8 mouse cellular contexts compared by ENCODE assay signal in the genomic region with DNA sequence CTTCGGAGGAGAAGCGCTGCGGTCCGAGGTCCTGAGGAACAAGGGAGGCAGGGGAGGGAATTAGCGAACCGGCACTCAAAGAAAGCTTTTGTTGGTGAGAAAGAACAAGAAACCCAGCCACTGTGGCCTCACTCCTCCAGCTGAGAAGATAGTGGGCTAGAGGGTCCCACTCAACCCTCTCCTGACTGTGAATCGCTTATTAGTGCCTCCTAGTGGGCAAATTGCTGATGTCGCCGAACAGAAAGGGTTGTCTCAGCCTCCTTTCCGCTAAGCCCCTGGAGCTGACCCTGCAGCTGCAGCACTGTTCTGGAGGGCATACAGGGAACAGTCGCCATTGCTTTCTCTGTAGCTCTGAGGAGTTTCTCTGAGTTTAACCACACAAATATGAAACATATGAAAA. TPM values are rescaled to one million over a fixed set of nuclear protein-coding genes. Genes with fewer than 3 reads are reported as not detected.
DNase-seq lines count a peak whose midpoint lies in the region; ATAC-seq and TF ChIP-seq lines count a peak whose summit lies in the region.

No protein-coding gene starts in this region.

- no peak for TF ChIP-seq CTCF in left cerebral cortex, adult 2 months (IDR thresholded peaks at IDR 0.05)
- TF ChIP-seq CTCF in heart, postnatal 0 days (IDR thresholded peaks at IDR 0.05; ENCODE audit: low read depth) = peak; percentile 64
- peak; percentile 45 for TF ChIP-seq CTCF in testis, adult 2 months (IDR thresholded peaks at IDR 0.05; ENCODE audit: control insufficient read depth, insufficient read depth, insufficient replicate concordance, low read depth, low read length)

- H3K27ac ChIP-seq in left cerebral cortex, adult 2 months = no peak overlapping the region
- H3K27ac ChIP-seq in heart, postnatal 0 days (ENCODE audit: low read depth) = peak overlapping the region; percentile 40
- H3K27ac ChIP-seq in limb, embryonic 10.5 days = no peak overlapping the region; the same call in 1 of the 2 replicates
- no peak overlapping the region for H3K27ac ChIP-seq in testis, adult 2 months (ENCODE audit: control insufficient read depth, insufficient read depth, low read depth, low read length)

- H3K4me2 ChIP-seq in heart, postnatal 0 days (ENCODE audit: low read depth, low read length) = peak overlapping the region; percentile 56

- DNase-seq in left cerebral cortex, adult 2 months (ENCODE audit: extremely low spot score in 1 of 2, low spot score in 2 of 2) = peak in 1 of 2 experiments; percentile 14
- no peak for DNase-seq in left cerebral cortex, adult 18-20 months (ENCODE audit: low spot score in 2 of 2)
- DNase-seq in embryo, embryonic 11 days = peak; percentile 68
- DNase-seq in heart, postnatal 0 days (ENCODE audit: low spot score) = peak; percentile 55
- DNase-seq in limb, embryonic 10.5 days (ENCODE audit: low spot score) = peak; percentile 42
- DNase-seq in mesoderm, embryonic 11.5 days (ENCODE audit: low read depth, low spot score) = peak; percentile 57
- no peak for DNase-seq in urinary bladder, postnatal 36 days (ENCODE audit: low spot score in 2 of 2)

- ATAC-seq in heart, postnatal 0 days (ENCODE audit: insufficient read depth, low read depth) = peak; percentile 83

- no peaks in the 10 kb centered on the region for H3K4me1 ChIP-seq in heart, postnatal 0 days (ENCODE audit: control insufficient read depth, insufficient read depth)
- no peaks in the 10 kb centered on the region for H3K4me1 ChIP-seq in limb, embryonic 10.5 days
- H3K4me1 ChIP-seq in testis, adult 2 months (ENCODE audit: control insufficient read depth, insufficient read depth, low read length) = peaks cover 13% of the 10 kb centered on the region

- H3K27me3 ChIP-seq in heart, postnatal 0 days (ENCODE audit: control insufficient read depth, insufficient read depth, low read length) = no peaks in the 10 kb centered on the region
- H3K27me3 ChIP-seq in limb, embryonic 10.5 days (ENCODE audit: low read depth, poor library complexity, severe bottlenecking) = no peaks in the 10 kb centered on the region
- no peaks in the 10 kb centered on the region for H3K27me3 ChIP-seq in testis, adult 2 months (ENCODE audit: control insufficient read depth, insufficient read depth, low read length)

- intact Hi-C loops in left cerebral cortex, adult 2 months (cut with DNase I) = loop anchor here (1.0 to 10.0 kb wide), 3 partner anchors 146 to 724 kb away; no protein-coding TSS in a partner anchor

- peak overlapping the region; percentile 48; the same call in 1 of the 2 replicates for H3K9ac ChIP-seq in heart, postnatal 0 days (replicated peaks; ENCODE audit: low read depth, low read length)

- TF ChIP-seq EP300 in heart, postnatal 0 days (IDR thresholded peaks at IDR 0.05; ENCODE audit: low read depth) = no peak

- WGBS in heart, postnatal 0 days = 38% methylated on average over 11 of the region's 11 CpGs
- 54% methylated on average over 11 of the region's 11 CpGs for WGBS in limb, embryonic 10.5 days

- H3K36me3 ChIP-seq in heart, postnatal 0 days (replicated peaks; ENCODE audit: control insufficient read depth, insufficient read depth, low read length) = no peaks in the 10 kb centered on the region
- H3K36me3 ChIP-seq in limb, embryonic 10.5 days = no peaks in the 10 kb centered on the region
- no peaks in the 10 kb centered on the region for H3K36me3 ChIP-seq in testis, adult 2 months (ENCODE audit: control insufficient read depth, insufficient read depth, low read length)

- no peaks in the 10 kb centered on the region for H3K9me3 ChIP-seq in heart, postnatal 0 days (replicated peaks; ENCODE audit: control insufficient read depth, low read length)
- H3K9me3 ChIP-seq in limb, embryonic 10.5 days (replicated peaks) = no peaks in the 10 kb centered on the region

- peak overlapping the region; percentile 27 for H3K4me3 ChIP-seq in left cerebral cortex, adult 2 months
- H3K4me3 ChIP-seq in heart, postnatal 0 days (ENCODE audit: low read depth, low read length) = peak overlapping the region; percentile 40
- H3K4me3 ChIP-seq in limb, embryonic 10.5 days = peak overlapping the region; percentile 16; the same call in 1 of the 2 replicates
- peak overlapping the region; percentile 81 for H3K4me3 ChIP-seq in testis, adult 2 months (ENCODE audit: control insufficient read depth, low read depth, low read length)

- TF ChIP-seq POLR2A in testis, adult 2 months (IDR thresholded peaks at IDR 0.05; ENCODE audit: control insufficient read depth, low read depth, low read length) = peak; percentile 27; the same call in 1 of the 2 replicates

RNA-seq across cellular contexts. Expression of a gene that starts 21.0 kb away (rescaled TPM):
- total RNA-seq in left cerebral cortex, adult 2 months (2021) = 10 to 100 TPM; 36.4 to 36.8 TPM
- 10 to 100 TPM; 31.3 to 33.2 TPM for total RNA-seq in left cerebral cortex, adult 18-20 months (2021)
- total RNA-seq in heart, postnatal 0 days (2014; rRNA removed; ENCODE audit: low replicate concordance) = 24.5 and 29.9 TPM in 2 replicates
- polyA plus RNA-seq in heart, postnatal 0 days (2015; fragmentation: Nextera tagmentation; extraction: Ambion mirVana) = 6.0 TPM in 2 replicates
- polyA plus RNA-seq in limb, embryonic 10.5 days (2016; fragmentation: Nextera tagmentation; extraction: Ambion mirVana) = 15.5 and 19.5 TPM in 2 replicates
- polyA plus RNA-seq in testis, adult 2 months (2012; rRNA removed) = 4.6 and 5.2 TPM in 2 replicates

Comparison
In these comparisons a context has a peak if more than half of its experiments do, and no peak if none do; other contexts are left out.
1. DNase-seq: peak in embryo, embryonic 11 days (single experiment), heart, postnatal 0 days (single experiment), limb, embryonic 10.5 days (single experiment) and mesoderm, embryonic 11.5 days (single experiment); none in left cerebral cortex, adult 18-20 months (0 of 2) and urinary bladder, postnatal 36 days (0 of 2).
2. H3K4me3 ChIP-seq: peak in every context shown above with its lines; median percentile 81 in testis, adult 2 months; 40 in heart, postnatal 0 days; 27 in left cerebral cortex, adult 2 months; 16 in limb, embryonic 10.5 days.